Mouse (Mus musculus) gastrocnemius, adult 8-10 months (tissue): ENCODE results near the gene Clk3. TPM values are rescaled to one million over a fixed set of nuclear protein-coding genes. Genes with fewer than 3 reads are reported as not detected.
A peak's percentile ranks its signal among the peaks of the same experiment; 100 is the strongest.
"Not testable (repeated sequence)": the region's sequence is repeated elsewhere in the genome, so short reads cannot be mapped to it uniquely, and the experiment has no call there.

Experiments used
- DNase-seq, 2 experiments: peaks; one replicate each; pipeline ENCODE4 v3.0.0; 2022; ENCODE audit warnings: low spot score in 2 of 2
- total RNA-seq, 4 experiments: library from RNA; stranded (reverse); gene quantifications; 2 replicates each; pipeline ENCODE4 v1.2.4; 2022

The Clk3 gene
- total RNA-seq, 4 experiments from 2014 or later: 41.4 to 61.1 (median 44.6) TPM

DNA sequence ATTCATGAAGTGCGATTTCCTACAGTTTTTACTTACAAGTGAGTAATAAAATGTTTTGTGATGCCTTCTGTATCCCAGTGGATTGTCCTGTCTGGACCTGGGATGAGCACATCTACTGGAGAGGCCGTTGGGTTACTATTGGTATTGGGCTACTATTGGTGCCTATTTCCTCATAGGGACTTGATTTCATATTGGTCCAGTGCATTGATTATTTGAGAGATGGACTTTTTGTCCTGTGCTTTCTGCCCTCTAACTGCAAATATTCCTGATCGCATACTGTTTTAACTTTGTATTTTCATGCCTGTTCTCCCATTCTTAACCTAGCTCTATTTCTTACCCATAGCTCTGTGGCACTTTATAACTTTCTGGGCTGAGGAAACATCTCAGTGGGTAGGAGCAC lies 41.0 kb downstream of the Clk3 start:
- DNase-seq: no peak

- peak in 1 of 2 experiments; percentile 48 for DNase-seq
Measured at GRCm38 (mm10) chr9:57723796-57724195, 41.9 kb downstream of the Clk3 start.

GRCm38 (mm10) chr9:57723315-57723715 lies 42.3 kb downstream of the Clk3 start:
- peak; percentile 53 to 70 for DNase-seq

GRCm38 (mm10) chr9:57722371-57722770 lies 43.3 kb downstream of the Clk3 start:
- DNase-seq: no peak

- no peak for DNase-seq
Measured at GRCm38 (mm10) chr9:57720736-57721135, 44.9 kb downstream of the Clk3 start.

DNA sequence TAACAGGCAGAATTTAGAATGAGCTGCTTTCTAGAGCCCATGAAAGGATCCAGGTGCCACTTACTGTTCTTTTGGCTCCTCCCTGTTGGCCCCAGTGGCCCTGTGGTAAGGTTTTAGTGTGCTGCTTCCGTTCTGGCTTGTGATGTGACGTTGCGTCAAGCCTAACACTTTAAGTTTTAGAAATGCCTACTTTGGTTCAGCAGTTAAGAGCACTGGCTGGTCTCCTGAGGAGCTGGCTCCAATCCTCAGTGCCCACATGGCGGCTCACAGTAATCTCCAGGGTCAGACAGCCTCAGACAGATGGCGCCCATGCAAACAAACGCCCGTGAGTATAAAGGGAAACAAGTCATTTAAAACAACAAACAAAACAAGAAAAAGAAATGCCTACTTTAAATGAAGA lies 47.3 kb downstream of the Clk3 start:
- no peak for DNase-seq

GRCm38 (mm10) chr9:57712194-57712593 lies 53.5 kb downstream of the Clk3 start:
- DNase-seq: no peak

GRCm38 (mm10) chr9:57710214-57710613 lies 55.4 kb downstream of the Clk3 start:
- not testable (repeated sequence) for DNase-seq

DNA sequence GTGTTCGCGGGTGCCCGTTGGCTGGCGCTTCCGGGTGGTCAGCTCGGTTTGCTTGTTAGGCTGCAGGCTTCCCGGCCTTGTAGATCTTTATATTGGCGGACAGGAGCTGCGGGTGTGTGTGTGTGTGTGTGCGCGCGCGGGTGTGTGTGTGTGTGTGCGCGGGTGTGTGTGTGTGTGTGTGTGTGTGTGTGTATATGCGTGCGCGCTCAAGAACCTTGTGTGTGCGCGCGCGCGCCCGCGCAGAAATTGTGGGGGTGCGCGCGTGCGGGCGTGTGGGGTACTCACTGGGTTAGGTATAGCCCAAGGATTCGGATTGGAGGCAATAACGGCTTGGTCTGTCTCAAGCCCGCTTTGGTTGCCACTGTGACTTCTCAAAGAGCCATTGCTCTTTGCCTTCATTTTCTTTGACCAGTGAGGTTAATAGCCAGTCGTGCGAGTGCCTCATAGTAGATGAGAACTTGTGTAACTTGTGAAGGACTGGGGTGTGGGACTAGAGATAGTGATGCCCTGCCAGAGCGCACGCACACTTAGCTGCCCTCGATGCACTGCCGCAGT lies 56.9 kb downstream of the Clk3 start:
- peak in 1 of 2 experiments; percentile 28 for DNase-seq

DNA sequence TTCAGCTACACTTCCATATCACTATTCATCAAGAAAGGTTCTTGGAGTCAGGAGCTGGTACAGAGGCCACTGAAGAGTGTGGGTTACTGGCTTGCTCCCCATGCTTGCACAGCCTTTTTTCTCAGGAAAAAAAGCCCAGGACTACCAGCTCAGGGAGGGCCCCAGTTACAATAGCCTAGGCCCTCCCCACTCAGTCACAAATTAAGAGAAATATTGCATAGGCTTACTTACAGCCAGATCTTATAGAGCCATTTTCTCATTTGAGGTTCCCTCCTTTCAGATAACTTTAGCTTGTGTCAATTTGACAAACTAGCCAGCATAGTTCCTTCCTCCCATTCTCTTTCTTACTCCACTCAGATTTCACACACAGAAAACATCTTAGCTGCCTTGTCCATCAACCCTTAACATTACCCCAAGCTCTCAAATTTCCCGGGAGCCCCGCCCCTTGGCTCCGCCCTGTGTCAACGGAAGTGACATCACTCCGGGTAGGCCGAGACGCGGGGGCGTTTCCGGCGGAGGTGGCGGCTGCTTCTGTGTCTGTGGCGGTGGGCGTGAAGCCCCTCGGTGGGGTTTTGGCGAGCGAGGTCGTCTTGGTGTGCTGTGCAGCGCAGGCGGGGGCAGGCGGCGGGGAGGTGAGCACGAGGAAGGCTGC lies 57.5 kb downstream of the Clk3 start, which contains the start of gene Edc3:
TSS of gene Edc3 (plus strand) at position 473 of the 652 bp plus-strand sequence.
- DNase-seq: peak; percentile 80

DNA sequence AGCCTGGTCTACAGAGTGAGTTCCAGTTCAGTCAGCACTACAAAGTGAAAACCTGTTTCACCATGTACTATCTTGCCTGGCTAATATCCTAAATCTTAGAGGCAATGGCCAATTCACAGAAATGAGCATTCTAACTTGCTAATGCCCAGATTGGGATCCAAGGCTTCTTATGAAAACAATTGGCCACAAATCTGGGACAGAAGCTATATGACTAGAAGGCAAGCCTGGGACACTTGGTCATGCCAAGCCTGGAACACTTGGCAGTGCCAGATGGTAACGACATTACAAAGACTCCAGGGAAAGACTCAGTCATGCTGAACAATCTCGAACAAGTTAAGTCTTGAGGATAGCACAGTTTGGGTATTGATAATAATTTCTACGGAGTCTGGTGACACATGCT lies 59.2 kb downstream of the Clk3 start:
- DNase-seq: no peak

Other genes with a start within 250 kb of the Clk3 start
- 1,000 to 10,000 TPM; 1,141 to 1,247 (median 1,173) TPM for gene Cox5a, start 244.6 kb downstream of the Clk3 start, total RNA-seq
- gene Fam219b, start 228.3 kb downstream of the Clk3 start, total RNA-seq: 1 to 10 TPM; 4.3 to 6.5 (median 5.5) TPM
- gene Mpi, start 213.1 kb downstream of the Clk3 start, total RNA-seq: 10 to 100 TPM; 71.2 to 89.3 (median 74.4) TPM
- gene Scamp2, start 204.9 kb downstream of the Clk3 start, total RNA-seq: 10 to 100 TPM; 35.5 to 42.9 (median 37.1) TPM
- 1 to 10 TPM; 3.3 to 4.8 (median 4.2) TPM for gene Ulk3, start 176.4 kb downstream of the Clk3 start, total RNA-seq
- gene Cplx3, start 159.6 kb downstream of the Clk3 start, total RNA-seq: not detected
- not detected for gene Lman1l, start 145.1 kb downstream of the Clk3 start, total RNA-seq
- gene Csk, start 112.2 kb downstream of the Clk3 start, total RNA-seq: 10 to 100 TPM in 1 of 4 experiments, 1 to 10 TPM in 3; 8.0 to 10.5 (median 8.8) TPM
- not detected for gene Cyp1a2, start 82.2 kb downstream of the Clk3 start, total RNA-seq
- under 1 TPM; 0.41 to 0.60 (median 0.52) TPM for gene Cyp1a1, start 77.9 kb downstream of the Clk3 start, total RNA-seq
- 1 to 10 TPM; 4.8 to 6.7 (median 6.3) TPM for gene Edc3, start 57.3 kb downstream of the Clk3 start, total RNA-seq
- 1 to 10 TPM; 3.1 to 6.0 (median 4.4) TPM for gene Arid3b, start 70.9 kb upstream of the Clk3 start, total RNA-seq
- 10 to 100 TPM; 85.4 to 92.1 (median 90.3) TPM for gene Ubl7, start 145.1 kb upstream of the Clk3 start, total RNA-seq
- gene Sema7a, start 174.3 kb upstream of the Clk3 start, total RNA-seq: 10 to 100 TPM in 1 of 4 experiments, 1 to 10 TPM in 3; 5.9 to 11.0 (median 7.8) TPM
- 1 to 10 TPM in 1 of 4 experiments, under 1 TPM in 1, not detected in 2; 0.27 to 1.3 TPM for gene Cyp11a1, start 240.6 kb upstream of the Clk3 start, total RNA-seq